Mouse (Mus musculus) midbrain, embryonic 14.5 days (tissue): Measurements from ENCODE around the gene Sdc1. TPM values are rescaled to one million over a fixed set of nuclear protein-coding genes. Genes with fewer than 3 reads are reported as not detected.

ENCODE experiments used
- ATAC-seq: fragments of 200-750 bp; cut with Nextera tagmentation; 2 replicates; pipeline ENCODE4 v1.8.0; 2017; ENCODE audit warnings: moderate number of reproducible peaks, moderate library complexity; ENCODE audit not compliant: low FRiP score, low TSS enrichment
- DNase-seq: peaks from one replicate; pipeline ENCODE4 v3.0.0-alpha.2; 2015
- H3K27ac ChIP-seq: fragments of 300-500 bp; sonication (generic); replicated peaks from 2 replicates; pipeline ENCODE4 v1.5.1; 2014; ENCODE audit warnings: mild to moderate bottlenecking, low read depth, low read length, moderate library complexity
- H3K27me3 ChIP-seq: fragments of 300-500 bp; sonication (generic); 2 replicates; pipeline ENCODE4 v1.6.1; 2014; ENCODE audit warnings: low read length, control low read depth, mixed read lengths; ENCODE audit not compliant: control insufficient read depth, insufficient read depth
- H3K36me3 ChIP-seq: fragments of 300-500 bp; sonication (generic); 2 replicates; pipeline ENCODE4 v1.6.1; 2014; ENCODE audit warnings: low read length, control low read depth; ENCODE audit not compliant: control insufficient read depth, insufficient read depth
- H3K4me1 ChIP-seq: fragments of 300-500 bp; sonication (generic); 2 replicates; pipeline ENCODE4 v1.6.1; 2014; ENCODE audit warnings: mild to moderate bottlenecking, antibody characterized with exemption, low read length, control low read depth; ENCODE audit not compliant: control insufficient read depth, insufficient read depth
- H3K4me2 ChIP-seq: fragments of 300-500 bp; sonication (generic); 2 replicates; pipeline ENCODE4 v1.6.1; 2014; ENCODE audit warnings: mild to moderate bottlenecking, low read length, moderate library complexity
- H3K4me3 ChIP-seq: fragments of 300-500 bp; sonication (generic); replicated peaks from 2 replicates; pipeline ENCODE4 v1.5.1; 2014; ENCODE audit warnings: low read depth, low read length
- H3K9ac ChIP-seq: fragments of 300-500 bp; sonication (generic); replicated peaks from 2 replicates; pipeline ENCODE4 v1.6.1; 2014; ENCODE audit warnings: mild to moderate bottlenecking, low read length, moderate library complexity
- H3K9me3 ChIP-seq: fragments of 300-500 bp; sonication (generic); 2 replicates; pipeline ENCODE4 v1.6.1; 2016; ENCODE audit warnings: low read length, control low read depth, mixed read lengths; ENCODE audit not compliant: control insufficient read depth
- WGBS: fragments of 180-500 bp; shearing (Covaris S2); extraction: QIAGEN DNeasy Blood & Tissue Kit; methylation state at CpG from one replicate; pipeline ENCODE4 v1.1.7; 2014; 5-methylcytosine and 5-hydroxymethylcytosine counted together
- polyA plus RNA-seq: library from polyadenylated mRNA; unstranded; fragments of >200 nt; fragmentation: Nextera tagmentation; extraction: Ambion mirVana; gene quantifications from 2 replicates; pipeline ENCODE4 v1.2.1, GENCODE M21; 2014

Sdc1 gene
- polyA plus RNA-seq, 1 experiment from 2014 or later = 19.2 TPM

- DNase-seq (no peak), ATAC-seq (no peak)
- Histone ChIP-seq H3K4me2 (no peak overlapping the region), H3K27me3 (no peaks in the 10 kb centered on the region), H3K9ac (no peak overlapping the region), H3K36me3 (no peaks in the 10 kb centered on the region), H3K4me3 (no peak overlapping the region), H3K4me1 (no peaks in the 10 kb centered on the region), H3K9me3 (peaks cover 7% of the 10 kb centered on the region), H3K27ac (no peak overlapping the region)
- WGBS = 81% methylated on average over 7 of the region's 7 CpGs
Measured at GRCm38 (mm10) chr12:8761058-8761457, 10.1 kb upstream of the Sdc1 start.

- WGBS = 83% methylated on average over 2 of the region's 2 CpGs
- Histone ChIP-seq H3K9ac (no peak overlapping the region), H3K9me3 (peaks cover 6% of the 10 kb centered on the region), H3K36me3 (no peaks in the 10 kb centered on the region), H3K27me3 (no peaks in the 10 kb centered on the region), H3K4me1 (no peaks in the 10 kb centered on the region), H3K4me2 (no peak overlapping the region), H3K27ac (no peak overlapping the region), H3K4me3 (no peak overlapping the region)
- no peak for DNase-seq
- ATAC-seq = no peak
Measured at GRCm38 (mm10) chr12:8762667-8763066, 8.5 kb upstream of the Sdc1 start.

GRCm38 (mm10) chr12:8764221-8764930 lies 6.7 kb upstream of the Sdc1 start:
- Histone ChIP-seq H3K9me3 (no peaks in the 10 kb centered on the region), H3K4me2 (no peak overlapping the region), H3K4me3 (no peak overlapping the region), H3K27ac (no peak overlapping the region), H3K9ac (no peak overlapping the region), H3K4me1 (no peaks in the 10 kb centered on the region), H3K36me3 (no peaks in the 10 kb centered on the region), H3K27me3 (no peaks in the 10 kb centered on the region)
- DNase-seq = no peak
- no peak for ATAC-seq
- WGBS = 88% methylated on average over 15 of the region's 15 CpGs

- no peaks in the 10 kb centered on the region for H3K27me3 ChIP-seq
- H3K4me3 ChIP-seq = peak overlapping the region; percentile 67
- WGBS = 1% methylated on average over 37 of the region's 37 CpGs
- H3K27ac ChIP-seq = peak overlapping the region; percentile 73
- peak; percentile 29 for ATAC-seq
- peak overlapping the region; percentile 68 for H3K9ac ChIP-seq
- DNase-seq = no peak
- no peaks in the 10 kb centered on the region for H3K36me3 ChIP-seq
- H3K4me2 ChIP-seq = peak overlapping the region; percentile 87
- H3K9me3 ChIP-seq = no peaks in the 10 kb centered on the region
- peaks cover 10% of the 10 kb centered on the region for H3K4me1 ChIP-seq
Measured at GRCm38 (mm10) chr12:8771844-8772380, 789 bp downstream of the Sdc1 start.

GRCm38 (mm10) chr12:8772451-8773143 lies 1.5 kb downstream of the Sdc1 start:
- DNase-seq (peak; percentile 76), ATAC-seq (peak; percentile 57)
- no peaks in the 10 kb centered on the region for H3K27me3 ChIP-seq
- H3K4me1 ChIP-seq = peaks cover 10% of the 10 kb centered on the region
- H3K27ac ChIP-seq = peak overlapping the region; percentile 73
- WGBS = under 1% methylated on average over 55 of the region's 55 CpGs
- no peaks in the 10 kb centered on the region for H3K9me3 ChIP-seq
- peak overlapping the region; percentile 87 for H3K4me2 ChIP-seq
- H3K4me3 ChIP-seq = peak overlapping the region; percentile 67
- no peaks in the 10 kb centered on the region for H3K36me3 ChIP-seq
- H3K9ac ChIP-seq = peak overlapping the region; percentile 68

- DNase-seq (peak; percentile 23), ATAC-seq (no peak)
- Histone ChIP-seq H3K36me3 (no peaks in the 10 kb centered on the region), H3K27ac (no peak overlapping the region; the same call in 1 of the 2 replicates), H3K9ac (peak overlapping the region; percentile 68; the same call in 1 of the 2 replicates), H3K9me3 (no peaks in the 10 kb centered on the region), H3K4me1 (peaks cover 10% of the 10 kb centered on the region), H3K4me2 (peak overlapping the region; percentile 87), H3K27me3 (no peaks in the 10 kb centered on the region), H3K4me3 (peak overlapping the region; percentile 67)
- WGBS = 28% methylated on average over 6 of the region's 6 CpGs
Measured at GRCm38 (mm10) chr12:8773336-8773735, 2.2 kb downstream of the Sdc1 start.

- no peak overlapping the region for H3K4me2 ChIP-seq
- peaks cover 10% of the 10 kb centered on the region for H3K4me1 ChIP-seq
- no peak overlapping the region for H3K4me3 ChIP-seq
- no peak overlapping the region for H3K9ac ChIP-seq
- DNase-seq (no peak), ATAC-seq (no peak)
- H3K27ac ChIP-seq = no peak overlapping the region
- H3K27me3 ChIP-seq = no peaks in the 10 kb centered on the region
- H3K9me3 ChIP-seq = no peaks in the 10 kb centered on the region
- no peaks in the 10 kb centered on the region for H3K36me3 ChIP-seq
Measured at GRCm38 (mm10) chr12:8774183-8774582, 3.1 kb downstream of the Sdc1 start.

GRCm38 (mm10) chr12:8776206-8776605 lies 5.1 kb downstream of the Sdc1 start:
- 98% methylated on average over 7 of the region's 7 CpGs for WGBS
- H3K4me2 ChIP-seq = no peak overlapping the region
- no peaks in the 10 kb centered on the region for H3K9me3 ChIP-seq
- H3K4me3 ChIP-seq = no peak overlapping the region
- H3K36me3 ChIP-seq = no peaks in the 10 kb centered on the region
- no peak overlapping the region for H3K9ac ChIP-seq
- no peak overlapping the region for H3K27ac ChIP-seq
- peaks cover 7% of the 10 kb centered on the region for H3K4me1 ChIP-seq
- H3K27me3 ChIP-seq = no peaks in the 10 kb centered on the region
- ATAC-seq (no peak), DNase-seq (no peak)
